Mouse (Mus musculus): Measurements from ENCODE around the gene Tmem217.

The Tmem217 gene

GRCm38 (mm10) chr17:29488978-29489970 lies 62.9 kb downstream of the Tmem217 start:
- DNase-seq (ENCODE audit: low spot score) = no peak

GRCm38 (mm10) chr17:29488257-29488977 lies 63.8 kb downstream of the Tmem217 start:
- no peak for DNase-seq (ENCODE audit: low spot score)

- no peak for DNase-seq (ENCODE audit: low spot score)
These were observed 66.6 kb downstream of the Tmem217 start for GRCm38 (mm10) chr17:29485336-29486233.

- DNase-seq (ENCODE audit: low spot score) = no peak
These were observed 67.8 kb downstream of the Tmem217 start for GRCm38 (mm10) chr17:29484431-29484830.

DNA sequence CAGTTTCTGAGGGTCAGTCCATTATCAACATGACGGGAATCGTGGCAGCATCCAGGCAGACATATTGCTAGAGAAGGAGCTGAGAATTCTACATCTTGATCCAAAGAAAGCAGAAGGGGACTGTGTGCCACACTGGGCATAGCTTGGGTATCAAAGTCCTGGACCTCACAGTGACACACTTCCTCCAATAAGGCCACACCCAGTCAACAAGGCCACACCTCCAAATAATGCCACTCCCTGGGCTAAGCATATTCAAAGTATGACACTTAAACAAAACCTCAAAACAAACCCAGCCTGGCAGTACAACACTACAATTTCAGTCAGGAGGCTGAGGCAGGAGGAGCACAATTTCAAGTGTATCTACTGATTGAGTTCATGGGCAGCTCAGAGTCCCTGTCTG lies 68.9 kb downstream of the Tmem217 start:
- no peak for DNase-seq (ENCODE audit: low spot score)

DNA sequence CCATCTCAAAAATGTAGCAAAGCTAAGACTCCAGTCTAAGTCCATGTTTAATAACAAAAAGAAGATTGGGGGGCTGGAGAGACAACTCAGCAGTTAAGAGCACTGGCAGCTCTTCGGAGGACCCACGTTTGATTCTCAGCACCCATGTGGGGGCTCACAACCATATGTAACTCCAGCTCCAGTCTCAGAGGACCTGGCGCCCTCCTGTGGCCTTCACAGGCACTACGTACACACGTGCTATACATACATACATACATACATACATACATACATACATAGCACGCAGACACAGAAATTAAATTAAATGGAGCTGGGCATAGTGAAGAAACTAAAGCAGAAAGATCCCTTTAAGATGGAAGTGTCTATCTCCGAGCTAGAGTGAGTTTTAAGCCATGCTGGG lies 69.6 kb downstream of the Tmem217 start:
- no peak for DNase-seq (ENCODE audit: low spot score)

GRCm38 (mm10) chr17:29480256-29480655 lies 71.9 kb downstream of the Tmem217 start:
- DNase-seq (ENCODE audit: low spot score) = no peak

- DNase-seq (ENCODE audit: low spot score) = no peak
These were observed 73.9 kb downstream of the Tmem217 start for GRCm38 (mm10) chr17:29478271-29478670.

- no peak for DNase-seq (ENCODE audit: low spot score)
These were observed 74.8 kb downstream of the Tmem217 start for GRCm38 (mm10) chr17:29477357-29477756.

DNA sequence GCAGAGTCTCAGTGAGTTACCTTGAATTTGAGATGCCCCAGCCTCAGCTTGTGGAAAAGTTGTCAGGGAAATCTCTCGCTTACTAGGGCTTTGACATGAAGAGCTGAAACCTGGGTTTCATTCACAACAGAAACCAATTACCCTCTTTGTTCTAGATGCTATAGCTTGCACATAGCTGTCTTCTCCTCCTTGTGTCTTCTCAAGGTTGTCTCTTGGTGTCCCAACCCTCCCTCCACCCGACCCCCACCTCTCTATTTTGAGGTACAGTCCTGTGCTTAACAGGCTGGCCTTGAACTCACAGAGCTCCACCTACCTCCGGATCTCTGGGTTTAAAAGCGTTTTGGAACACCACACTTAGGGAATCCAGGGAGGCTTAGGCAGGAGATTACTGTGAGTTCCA lies 75.7 kb downstream of the Tmem217 start:
- DNase-seq (ENCODE audit: low spot score) = no peak
